Mouse (Mus musculus) adrenal gland, adult 2 months (tissue): ENCODE measurements around the gene Nyap1. TPM values are rescaled to one million over a fixed set of nuclear protein-coding genes. Genes with fewer than 3 reads are reported as not detected.

Experiments used
- DNase-seq: peaks from one replicate; pipeline ENCODE4 v3.0.0; 2021
- polyA plus RNA-seq: library from polyadenylated mRNA; depleted of rRNA; stranded (reverse); fragments of >200 nt; gene quantifications from 2 replicates; pipeline ENCODE4 v1.2.3, GENCODE M21; 2012
- total RNA-seq, 2 experiments: library from RNA; stranded (reverse); gene quantifications; 2 replicates each; pipeline ENCODE4 v1.2.3; 2021

Nyap1 gene
- total and polyA plus RNA-seq, 3 experiments, result 2.2 to 7.3 (median 6.0) TPM

DNA sequence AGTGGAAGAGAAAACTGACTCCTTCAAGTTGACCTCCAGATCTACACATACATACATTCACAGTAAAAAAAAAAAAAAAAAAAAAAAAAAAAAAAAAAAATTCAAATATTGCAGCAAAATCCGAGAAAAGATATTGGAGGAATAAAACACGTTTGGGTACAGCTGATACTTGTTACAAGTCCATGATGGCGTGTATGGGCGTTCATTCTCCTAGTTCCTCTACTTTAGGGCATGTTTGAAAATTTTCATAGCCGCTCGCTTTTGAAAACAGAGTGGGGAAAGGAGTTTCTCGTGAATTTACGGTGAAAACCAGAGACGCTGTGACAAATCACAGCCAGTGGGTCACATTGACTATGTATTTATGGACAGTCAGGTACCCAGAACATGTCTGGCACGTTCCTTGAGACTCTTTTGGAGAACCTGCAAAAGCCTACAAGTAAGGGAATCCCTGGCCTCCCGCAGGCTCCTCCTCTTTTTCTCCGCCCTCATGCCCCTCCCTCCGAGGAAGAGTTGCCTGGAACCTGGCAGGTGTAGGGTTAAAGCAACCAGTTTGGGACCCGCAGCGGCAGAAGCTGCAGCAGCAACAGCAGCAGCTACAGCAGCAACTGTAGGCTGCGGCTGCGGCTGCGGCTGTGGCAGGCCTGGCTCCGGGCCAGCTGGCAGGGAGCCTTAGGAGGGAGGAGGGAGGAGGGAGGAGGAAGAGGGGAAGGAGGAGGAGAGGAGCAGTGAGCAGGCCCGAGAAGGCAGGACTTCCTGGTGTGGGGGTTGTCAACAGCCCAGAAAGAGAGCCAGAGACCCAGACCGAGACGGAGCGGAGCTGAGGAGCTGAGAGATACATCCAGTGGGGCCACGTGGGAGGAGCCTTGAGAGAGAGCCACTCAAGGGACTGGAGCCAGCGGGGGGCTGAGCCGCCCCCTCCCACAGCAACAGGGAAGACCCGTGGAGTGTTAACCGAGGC, 4.1 kb upstream of the Nyap1 start, which contains the start of gene Tsc22d4:
TSS of gene Tsc22d4 (plus strand) at position 517 of the 958 bp plus-strand sequence.
- DNase-seq, result peak; percentile 96

DNA sequence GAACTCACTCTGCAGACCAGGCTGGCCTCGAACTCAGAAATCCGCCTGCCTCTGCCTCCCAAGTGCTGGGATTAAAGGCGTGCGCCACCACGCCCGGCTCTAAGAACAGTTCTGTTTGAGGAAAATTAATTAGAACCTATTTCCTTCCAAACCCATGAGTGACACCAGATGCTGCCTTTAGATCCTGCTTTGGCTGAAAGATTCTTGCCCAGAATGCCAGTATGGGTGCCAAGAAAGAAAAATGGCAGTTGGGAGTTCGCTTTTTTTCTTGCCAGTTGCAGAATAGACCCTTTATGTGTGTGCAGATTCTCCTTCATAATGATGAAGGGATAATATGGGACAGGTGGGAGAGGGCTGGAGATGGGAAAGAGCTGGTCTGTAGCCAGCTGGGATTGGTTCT, 2.8 kb upstream of the Nyap1 start:
- no peak for DNase-seq

DNA sequence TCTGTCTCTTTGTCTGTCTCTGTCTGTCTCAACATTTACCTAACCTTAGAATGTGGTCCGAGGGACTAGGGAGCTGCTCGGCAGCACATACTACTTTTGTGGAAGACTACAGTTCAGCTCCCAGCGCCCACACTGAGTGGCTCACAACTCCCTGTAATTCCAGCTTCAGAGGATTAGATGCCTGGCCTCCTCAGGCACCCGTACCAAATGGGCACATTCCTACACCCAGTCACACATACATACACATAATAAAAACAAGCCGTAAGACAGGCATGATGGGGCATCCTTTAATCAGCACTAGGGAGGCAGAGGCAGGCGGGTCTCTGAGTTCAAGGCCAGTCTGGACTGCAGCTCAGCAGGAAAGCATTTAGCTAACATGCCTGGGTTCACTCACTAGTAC, 1.4 kb upstream of the Nyap1 start:
- DNase-seq, result no peak

DNA sequence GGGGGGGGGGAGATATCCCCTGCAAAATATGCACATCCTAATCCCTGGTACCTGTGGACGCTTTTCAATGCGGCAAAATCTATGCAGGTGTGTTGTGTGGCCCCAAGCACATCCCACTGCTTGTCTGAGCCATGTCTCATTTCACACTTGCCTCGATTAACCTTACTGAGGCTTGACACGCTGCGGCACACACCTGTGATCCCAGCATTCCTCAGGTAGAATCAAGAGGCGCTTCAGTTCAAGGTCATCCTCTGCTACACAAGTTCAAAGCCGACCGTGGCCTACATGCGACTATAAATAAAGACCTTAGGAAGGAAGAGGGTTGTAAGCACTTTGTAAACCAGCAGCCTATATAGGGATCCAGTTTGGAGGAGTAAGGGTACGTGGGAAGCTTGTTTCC, 641 bp upstream of the Nyap1 start:
- no peak for DNase-seq

DNA sequence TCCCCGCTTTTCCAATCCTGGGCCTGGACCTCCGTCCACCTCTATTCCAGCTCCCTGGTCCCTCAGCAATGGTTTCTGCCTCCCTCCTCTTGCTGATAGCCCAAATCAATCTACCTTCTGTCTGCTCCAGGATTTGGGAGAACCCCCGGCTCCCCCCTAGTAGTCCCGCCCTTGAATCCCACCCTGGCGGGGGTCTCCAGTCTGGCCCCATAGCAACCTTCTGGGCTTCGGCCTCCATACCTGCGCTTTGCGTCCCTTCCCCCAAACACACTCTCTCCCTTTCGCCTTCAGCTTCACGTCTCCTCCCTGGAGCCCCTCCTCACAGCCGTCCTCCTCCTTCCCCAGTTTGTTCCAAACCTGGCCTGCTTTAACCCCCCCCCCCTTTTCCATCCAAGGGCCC, 901 bp downstream of the Nyap1 start:
- no peak for DNase-seq

DNA sequence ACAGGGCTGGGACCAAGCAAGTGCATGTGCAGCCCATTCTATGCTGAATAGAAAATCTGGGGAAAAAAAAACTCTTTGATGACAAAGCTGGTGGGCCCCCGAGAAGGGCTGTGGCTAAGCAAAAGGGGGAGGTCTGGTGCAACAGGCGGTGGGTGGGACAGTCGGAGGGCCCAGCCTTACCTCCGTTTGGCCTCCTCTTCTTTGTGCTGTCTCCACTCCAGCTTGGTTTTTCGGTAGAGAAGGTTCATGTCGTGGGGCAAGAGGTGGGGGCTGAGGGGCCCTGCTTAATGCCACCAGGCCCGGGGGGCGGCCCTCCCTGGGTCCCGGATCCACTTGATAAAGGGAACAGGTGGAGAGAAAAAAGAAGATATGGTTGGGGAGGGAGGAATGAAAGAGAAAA, 1.9 kb downstream of the Nyap1 start:
- no peak for DNase-seq

DNA sequence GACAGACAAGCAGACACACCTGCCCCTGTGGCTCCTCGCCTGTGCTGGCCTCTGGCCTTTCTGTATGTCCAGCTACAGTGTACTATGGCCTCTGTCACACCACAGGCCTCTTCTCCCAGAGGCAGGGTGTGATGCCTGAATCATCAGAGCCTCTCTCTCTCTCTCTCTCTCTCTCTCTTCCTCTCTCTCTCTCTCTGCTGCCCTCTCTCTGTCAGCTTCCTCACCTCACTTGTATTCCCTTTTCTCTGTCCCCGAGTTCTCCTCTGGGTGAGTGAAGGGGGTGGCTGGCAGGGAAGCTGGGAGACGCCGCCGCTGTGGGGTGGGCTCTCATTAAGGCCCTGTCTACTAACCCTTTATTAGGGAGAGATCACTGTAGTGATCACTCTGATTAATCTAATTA, 2.9 kb downstream of the Nyap1 start:
- peak; percentile 23 for DNase-seq

DNA sequence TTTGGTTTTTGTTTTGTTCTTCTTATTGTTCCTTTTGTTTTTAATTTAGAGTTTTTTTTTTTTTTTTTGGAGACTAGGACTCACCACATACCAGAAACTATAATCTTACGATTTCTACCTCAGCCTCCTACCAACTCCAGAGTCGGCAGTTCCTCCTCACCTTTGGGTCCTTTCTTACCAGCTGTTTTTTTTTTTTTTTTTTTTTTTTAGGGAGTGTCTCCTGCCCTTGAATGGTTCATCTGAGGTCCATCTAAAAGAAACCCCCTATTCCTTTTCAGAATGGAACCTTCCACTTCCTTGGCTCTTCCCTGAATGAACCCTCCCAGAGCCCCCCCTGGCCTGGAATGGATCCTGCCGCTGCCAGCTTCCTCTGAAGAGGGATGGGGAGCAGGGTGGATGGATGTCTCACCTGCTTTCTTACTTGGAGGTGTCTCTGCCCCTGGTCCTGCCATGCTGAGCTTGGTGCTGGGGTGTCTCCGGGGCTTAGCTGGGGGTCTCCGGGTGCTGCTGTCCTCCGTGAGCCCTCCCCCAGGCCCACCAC, 3.9 kb downstream of the Nyap1 start:
- peak; percentile 2 for DNase-seq

DNA sequence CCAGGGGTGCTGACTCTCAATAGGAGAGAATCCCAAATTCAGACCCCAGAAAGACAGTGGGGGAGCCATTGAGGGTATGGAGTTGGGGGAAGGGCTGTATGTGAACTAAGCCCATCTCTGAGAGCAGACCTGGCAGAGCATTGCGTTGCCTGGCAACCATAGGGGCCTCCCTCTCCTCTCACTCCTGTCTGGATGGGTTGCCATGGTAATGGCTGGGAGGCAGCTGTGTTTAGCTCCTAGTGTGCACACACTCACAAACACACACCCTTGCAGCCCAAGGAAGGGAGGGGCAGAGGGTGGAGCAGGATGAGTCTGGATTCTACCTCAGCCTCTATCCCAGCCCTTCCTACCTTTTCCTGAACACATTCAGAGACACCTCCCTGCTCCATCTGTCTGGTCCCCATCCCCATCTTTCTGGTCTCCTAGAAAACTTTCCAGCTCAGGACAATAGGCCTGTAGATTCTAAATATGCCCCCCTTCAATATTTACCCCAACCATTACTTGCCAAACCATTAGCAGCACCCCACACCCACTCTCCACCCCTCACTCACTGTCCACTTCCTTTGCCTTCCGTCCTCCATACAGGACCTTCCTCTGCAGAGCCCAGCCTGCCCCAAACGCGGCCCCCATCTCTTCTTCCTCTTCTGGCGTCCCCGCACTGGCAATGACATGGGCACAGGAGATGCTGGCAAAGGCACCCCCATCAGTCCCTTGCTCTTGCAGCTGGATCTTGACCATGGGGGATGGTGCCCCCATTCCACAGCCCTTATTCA, 6.9 kb downstream of the Nyap1 start:
- DNase-seq, result no peak

DNA sequence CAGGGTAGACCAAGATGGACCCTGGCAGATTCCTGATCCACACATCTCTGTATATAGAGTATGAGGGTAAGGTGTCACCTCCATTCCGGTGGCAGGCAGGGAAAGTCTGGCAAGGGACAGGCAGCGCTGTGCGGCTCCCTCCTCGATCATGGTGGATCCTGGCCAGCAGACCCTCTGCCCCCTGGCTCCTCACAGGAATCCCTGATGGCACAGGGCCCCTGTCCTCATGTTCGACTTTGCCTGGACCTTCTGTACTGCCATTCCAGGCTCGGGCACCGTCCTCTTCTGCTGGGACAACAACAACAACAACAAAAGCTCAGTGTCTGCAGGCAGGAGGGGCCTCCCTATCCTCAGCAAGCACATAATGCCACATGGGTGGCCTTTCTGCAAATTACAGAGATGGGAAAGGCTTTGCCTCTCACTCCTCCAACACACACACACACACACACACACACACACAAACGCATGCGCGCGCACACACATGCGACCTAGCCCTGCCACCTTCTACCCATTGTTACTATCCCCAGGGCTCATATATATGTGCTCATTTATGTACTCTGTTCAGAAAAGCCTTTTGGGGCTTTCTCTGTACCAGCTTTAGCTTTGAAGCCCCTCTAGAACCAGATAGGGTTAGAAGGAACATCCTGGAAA, 7.6 kb downstream of the Nyap1 start:
- DNase-seq, result no peak

DNA sequence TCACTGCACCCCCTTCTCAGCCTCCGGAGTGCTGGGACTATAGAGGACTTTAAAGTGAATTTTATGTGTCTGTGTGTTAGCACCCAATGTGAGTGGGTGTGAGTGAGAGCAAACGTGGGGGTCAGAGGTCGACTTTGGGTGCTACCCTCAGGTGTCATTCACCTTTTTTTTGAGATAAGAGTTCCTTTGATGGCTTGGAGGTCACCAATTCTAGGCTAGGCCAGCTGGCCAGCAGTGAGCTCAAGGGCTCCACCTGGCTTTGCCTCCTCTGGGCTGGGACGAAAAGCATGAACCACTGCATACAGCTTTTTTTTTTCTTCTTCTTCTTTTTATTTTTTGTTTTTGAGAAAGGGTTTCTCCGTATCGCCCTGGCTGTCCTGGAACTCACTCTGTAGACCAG, 14.6 kb downstream of the Nyap1 start:
- DNase-seq, result no peak

DNA sequence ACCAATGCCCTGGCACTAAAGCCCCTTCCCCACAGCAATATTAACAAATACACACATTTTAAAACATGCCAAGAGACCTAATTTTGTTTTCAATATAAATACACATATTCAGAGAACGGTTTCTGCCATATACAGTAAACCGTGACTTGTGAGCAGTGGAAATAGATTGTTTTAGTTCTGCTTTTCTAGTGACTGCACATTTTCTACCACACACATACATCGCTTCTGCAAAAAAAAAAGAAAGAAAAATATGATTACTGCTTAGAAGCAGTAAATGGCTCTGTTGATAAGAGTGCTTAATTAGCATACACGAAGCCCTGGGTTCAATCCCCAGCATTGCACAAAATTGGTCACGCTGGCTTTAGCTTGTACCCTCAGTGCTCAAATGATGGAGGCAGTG, 17.6 kb downstream of the Nyap1 start:
- DNase-seq, result no peak

DNA sequence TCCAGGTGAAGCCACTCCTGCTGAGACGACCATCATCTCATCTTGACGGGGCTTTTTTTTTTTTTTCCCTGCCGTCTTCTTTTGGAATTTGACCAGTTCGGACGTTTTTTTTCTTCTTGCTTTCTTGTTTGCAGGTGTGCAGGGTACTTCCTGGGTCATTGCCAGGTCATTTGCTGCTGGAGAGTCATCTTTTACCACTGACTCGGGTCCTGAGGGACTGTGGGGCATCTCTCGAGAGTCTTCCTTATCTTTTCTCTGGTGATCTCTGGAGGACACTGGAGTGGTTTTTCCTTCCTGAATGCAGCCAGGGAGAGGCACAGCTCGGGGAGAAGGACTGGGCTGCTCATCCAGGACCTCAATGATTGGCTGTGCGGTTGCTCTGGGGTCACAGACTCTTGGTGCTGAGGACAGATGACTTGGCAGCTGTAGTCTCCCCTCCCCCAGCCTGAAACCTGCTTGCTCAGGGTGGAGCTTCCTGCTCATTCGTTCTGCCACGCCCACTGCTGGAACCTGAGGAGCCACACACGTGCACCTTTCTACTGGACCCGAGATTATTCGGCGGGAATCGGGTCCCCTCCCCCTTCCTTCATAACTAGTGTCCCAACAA, 20.7 kb downstream of the Nyap1 start:
- peak; percentile 39 for DNase-seq

DNA sequence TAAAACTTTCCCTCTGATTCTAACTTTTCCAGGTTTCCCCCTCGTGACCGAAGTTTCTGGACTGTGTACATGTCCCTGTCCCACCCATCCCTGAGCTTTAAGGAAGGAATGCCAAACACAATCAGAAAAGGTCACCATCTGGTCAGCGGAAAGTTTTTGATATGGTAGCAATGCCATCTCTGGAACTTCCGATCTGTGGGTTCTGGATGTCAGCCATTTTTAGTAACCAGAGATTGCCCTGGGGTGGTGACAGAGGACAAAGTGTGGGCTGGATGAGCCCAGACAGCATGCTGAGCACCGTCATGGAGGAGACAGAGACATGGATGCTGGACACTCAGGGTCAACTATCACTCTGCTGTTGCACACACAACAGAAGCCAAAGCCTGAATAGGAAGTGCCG, 22.3 kb downstream of the Nyap1 start:
- no peak for DNase-seq

DNA sequence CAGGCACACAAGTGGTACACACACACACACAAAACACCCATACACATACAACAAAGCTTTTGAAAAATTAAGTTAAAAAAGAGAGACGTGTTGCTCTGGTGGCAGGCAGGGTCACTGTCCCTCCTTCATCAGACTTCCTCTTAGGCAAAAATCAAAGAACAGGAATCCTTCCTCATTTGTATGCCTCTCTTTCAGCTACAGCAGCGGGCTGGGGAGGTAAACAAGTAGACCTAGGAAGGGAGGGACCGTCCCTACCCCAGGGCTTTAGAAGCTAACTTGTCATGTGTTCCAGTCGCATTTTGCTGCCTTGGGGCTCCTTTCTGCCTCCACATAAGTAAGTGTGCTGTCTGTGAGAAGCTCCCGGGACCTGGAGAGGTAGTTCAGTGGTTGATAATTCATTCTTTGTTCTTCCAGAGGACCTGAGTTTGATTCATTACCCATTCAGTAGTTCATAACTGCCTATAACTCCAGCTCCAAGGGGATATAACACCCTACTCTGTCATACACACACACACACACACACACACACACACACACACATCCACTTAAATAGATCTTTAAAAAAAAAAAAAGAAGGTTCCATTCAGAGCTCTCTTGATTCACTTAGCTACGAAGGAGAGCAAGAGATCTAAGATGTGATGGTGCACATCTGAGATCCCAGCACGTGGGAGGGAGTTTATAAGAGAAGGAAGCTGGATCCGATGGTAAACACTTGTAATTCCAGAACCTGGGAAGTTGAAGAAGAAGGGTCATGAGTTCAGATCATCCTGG, 23.2 kb downstream of the Nyap1 start:
- no peak for DNase-seq

DNA sequence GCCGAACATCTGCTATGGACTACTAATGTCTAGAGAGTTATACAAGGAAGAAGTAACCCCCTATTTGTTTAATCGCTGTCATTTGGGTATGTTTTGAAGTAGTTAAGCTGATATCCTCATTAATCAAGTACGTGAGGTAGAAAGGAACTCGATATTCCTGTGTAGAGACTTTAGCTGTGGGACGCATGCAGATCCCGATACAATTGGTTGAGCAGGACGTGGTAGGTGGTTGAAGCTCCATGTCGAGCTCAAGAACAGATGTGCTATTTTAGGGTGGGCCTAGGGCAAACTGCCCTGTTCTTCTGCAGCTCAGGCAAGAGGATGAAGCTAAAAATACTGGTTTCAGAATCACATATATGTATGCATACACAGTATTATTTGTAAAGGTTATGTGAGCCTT, 25.7 kb downstream of the Nyap1 start:
- no peak for DNase-seq

DNA sequence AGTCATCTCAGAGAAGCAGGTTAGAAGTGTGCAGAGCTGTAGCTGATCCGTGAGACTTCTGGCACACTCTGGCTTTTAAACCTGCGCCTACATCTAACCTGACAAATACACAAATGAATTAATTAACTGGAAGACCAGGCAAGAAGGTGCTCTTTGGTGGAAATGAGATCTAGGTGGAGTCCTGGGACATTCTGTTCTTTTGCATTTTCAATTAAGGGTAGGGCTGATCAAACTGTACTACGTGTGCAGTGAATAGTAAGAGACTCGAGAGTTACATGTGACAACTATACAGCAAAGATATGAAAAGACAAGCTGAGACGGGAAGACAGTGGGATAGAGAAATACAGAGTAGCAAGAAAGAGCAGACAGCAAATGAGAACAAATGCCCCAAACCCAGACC, 28.0 kb downstream of the Nyap1 start:
- DNase-seq, result no peak

DNA sequence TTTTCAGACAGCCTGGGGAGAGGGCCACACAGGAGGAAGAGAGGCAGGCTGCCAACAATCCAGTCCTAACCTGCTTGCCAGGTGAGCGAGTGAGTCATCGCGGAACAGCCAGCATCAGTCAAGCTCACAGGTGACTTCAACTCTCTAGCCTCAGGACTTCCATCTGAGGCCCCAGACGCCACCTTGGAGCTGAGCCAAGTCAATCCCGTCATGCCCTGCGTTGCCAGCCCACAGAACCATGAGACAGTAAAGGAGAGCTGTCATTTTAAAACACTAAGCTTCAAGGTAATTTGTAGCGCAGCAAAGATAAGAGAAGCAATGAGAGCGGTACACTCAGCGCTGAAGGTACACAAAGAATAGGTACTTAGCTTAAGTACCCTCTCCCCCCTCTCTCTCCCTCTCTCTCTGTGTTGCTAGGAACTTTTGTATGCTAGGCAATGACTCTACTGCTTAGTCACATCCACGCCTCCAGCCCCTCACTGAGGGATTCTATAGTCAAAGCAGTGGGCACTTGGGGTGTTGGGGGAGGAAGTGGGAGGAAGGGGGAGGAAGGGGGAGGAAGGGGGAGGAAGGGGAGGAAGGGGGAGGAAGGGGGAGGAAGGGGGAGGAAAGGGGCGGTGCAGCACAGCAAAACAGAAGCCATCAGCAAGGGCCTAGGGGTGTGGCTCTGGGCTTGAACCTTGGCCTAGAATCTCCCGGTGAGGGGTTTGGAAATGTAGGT, 34.3 kb downstream of the Nyap1 start:
- DNase-seq, result peak; percentile 56

DNA sequence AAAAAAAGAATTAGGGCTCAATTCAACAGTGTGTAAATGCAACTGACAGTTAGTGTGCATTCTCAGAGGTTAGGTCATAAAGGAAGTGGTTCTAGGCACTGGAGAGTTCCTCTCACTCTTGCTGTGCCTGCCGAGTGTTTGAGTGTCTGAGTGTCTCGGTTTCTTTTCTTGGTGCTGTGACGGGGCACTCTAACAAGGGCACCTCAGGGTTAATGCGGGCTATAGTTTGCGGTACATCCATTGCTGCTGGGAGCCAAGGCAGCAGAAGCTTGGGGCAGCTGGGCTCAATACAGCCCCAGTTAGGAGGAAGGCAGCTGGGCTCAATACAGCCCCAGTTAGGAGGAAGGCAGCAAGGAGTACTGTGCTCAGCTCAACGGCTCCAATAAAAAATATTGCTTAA, 36.2 kb downstream of the Nyap1 start:
- DNase-seq, result no peak

DNA sequence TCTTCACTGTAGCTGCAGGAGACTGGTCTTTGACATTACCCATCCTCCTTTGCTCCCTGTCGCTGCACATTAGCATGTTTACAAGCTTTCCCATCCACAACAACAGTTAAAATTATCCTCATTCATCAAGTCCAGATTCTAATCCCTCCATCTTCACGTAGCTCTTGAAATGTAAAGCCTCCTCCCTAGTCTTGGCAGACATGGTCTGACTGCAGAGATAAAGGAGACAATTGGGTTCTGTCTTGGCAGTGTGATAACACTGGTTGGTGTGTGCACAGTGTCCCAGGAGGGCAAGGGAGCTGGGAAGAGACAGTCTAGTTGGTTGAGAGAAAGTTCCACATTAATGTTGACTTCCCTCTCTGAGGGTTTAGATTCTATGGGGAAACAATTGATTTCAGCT, 41.6 kb downstream of the Nyap1 start:
- DNase-seq, result no peak

DNA sequence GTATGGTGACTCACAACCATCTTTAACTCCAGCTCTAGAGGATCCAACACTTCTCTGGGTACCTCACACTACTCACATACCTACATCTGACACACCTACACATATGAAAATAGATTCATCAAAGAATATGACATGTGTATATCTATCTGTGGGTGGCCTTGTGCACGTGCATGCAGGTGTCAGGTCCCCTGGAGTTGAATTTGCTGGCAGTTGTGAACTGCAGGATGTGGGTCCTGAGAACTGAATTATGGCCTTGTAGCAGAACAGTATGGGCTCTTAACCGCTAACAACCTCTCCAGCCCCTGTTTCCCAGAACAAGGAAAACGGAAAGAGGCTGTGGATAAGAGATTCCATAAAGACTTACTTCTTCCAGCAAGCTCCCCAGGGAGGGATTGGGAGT, 42.3 kb downstream of the Nyap1 start:
- no peak for DNase-seq
